In genomic region chr1:75374950-75375936, GRCm38 (mm10) we compare ENCODE assay signal across 8 mouse cellular contexts. TPM values are rescaled to one million over a fixed set of nuclear protein-coding genes. Genes with fewer than 3 reads are reported as not detected.
DNase-seq lines count a peak whose midpoint lies in the region; ATAC-seq and TF ChIP-seq lines count a peak whose summit lies in the region.

Gene Speg, plus strand, starts transcription at chr1:75375297.

- DNase-seq in left cerebral cortex, postnatal 36 days (ENCODE audit: low spot score in 2 of 2): no peak
- DNase-seq in thymus, postnatal 36 days: no peak
- DNase-seq in urinary bladder, postnatal 14 days (ENCODE audit: low spot score): no peak

- TF ChIP-seq POLR2A in embryonic fibroblast, embryonic 13.5 days (IDR thresholded peaks at IDR 0.05; ENCODE audit: low read depth, low read length): no peak
- TF ChIP-seq POLR2A in small intestine, adult 2 months (IDR thresholded peaks at IDR 0.05; ENCODE audit: low read depth, low read length): no peak

- H3K9ac ChIP-seq in heart, embryonic 15.5 days: peak within 1 kb of the TSS; percentile 80

- H3K4me2 ChIP-seq in heart, embryonic 15.5 days: peak within 1 kb of the TSS; percentile 83

- H3K9me3 ChIP-seq in megakaryocyte, embryonic 14.5 days: no peaks in the 10 kb centered on the region
- H3K9me3 ChIP-seq in heart, embryonic 15.5 days (replicated peaks): no peaks in the 10 kb centered on the region

- H3K4me1 ChIP-seq in megakaryocyte, embryonic 14.5 days: no peaks in the 10 kb centered on the region
- no peaks in the 10 kb centered on the region for H3K4me1 ChIP-seq in embryonic fibroblast, embryonic 13.5 days (ENCODE audit: control insufficient read depth, insufficient read depth, low read length)
- H3K4me1 ChIP-seq in heart, embryonic 15.5 days (replicated peaks): peaks cover 52% of the 10 kb centered on the region
- H3K4me1 ChIP-seq in small intestine, adult 2 months (ENCODE audit: control insufficient read depth, insufficient read depth, insufficient read length, low read length): peaks cover 2% of the 10 kb centered on the region; the same call in 1 of the 2 replicates

- no peak for TF ChIP-seq CTCF in embryonic fibroblast, embryonic 13.5 days (IDR thresholded peaks at IDR 0.05; ENCODE audit: borderline replicate concordance, insufficient read depth, low read length)
- TF ChIP-seq CTCF in small intestine, adult 2 months (IDR thresholded peaks at IDR 0.05; ENCODE audit: extremely low read depth, insufficient read length, insufficient replicate concordance, low read depth, low read length): no peak

- 8% methylated on average over 57 of the region's 57 CpGs for WGBS in heart, embryonic 15.5 days
- 34% methylated on average over 57 of the region's 57 CpGs for WGBS in small intestine, adult 2 months

- no peak for ATAC-seq in megakaryocyte, adult 5-6 weeks (ENCODE audit: poor library complexity, severe bottlenecking)
- ATAC-seq in heart, embryonic 15.5 days (replicated peaks; ENCODE audit: insufficient number of reproducible peaks, insufficient read depth, low FRiP score, low read depth): peak; percentile 46; the same call in 1 of the 2 replicates

- intact Hi-C loops in left cerebral cortex, postnatal 36 days (cut with DNase I): no loop called here

- no peaks in the 10 kb centered on the region for H3K36me3 ChIP-seq in megakaryocyte, embryonic 14.5 days (replicated peaks; ENCODE audit: low read length)
- H3K36me3 ChIP-seq in heart, embryonic 15.5 days: no peaks in the 10 kb centered on the region
- no peaks in the 10 kb centered on the region for H3K36me3 ChIP-seq in small intestine, adult 2 months (ENCODE audit: control insufficient read depth, insufficient read depth, low read length)

- peaks cover 84% of the 10 kb centered on the region for H3K27me3 ChIP-seq in megakaryocyte, embryonic 14.5 days (replicated peaks)
- H3K27me3 ChIP-seq in heart, embryonic 15.5 days: peaks cover 23% of the 10 kb centered on the region
- H3K27me3 ChIP-seq in small intestine, adult 2 months (ENCODE audit: control insufficient read depth, insufficient read depth, low read length): peaks cover 4% of the 10 kb centered on the region; the same call in 1 of the 2 replicates

- no peak within 1 kb of the TSS for H3K27ac ChIP-seq in embryonic fibroblast, embryonic 13.5 days (ENCODE audit: insufficient read depth, low read length)
- peak within 1 kb of the TSS; percentile 91 for H3K27ac ChIP-seq in heart, embryonic 15.5 days
- no peak within 1 kb of the TSS for H3K27ac ChIP-seq in small intestine, adult 2 months (ENCODE audit: insufficient read depth, low read depth, low read length)

- no peak within 1 kb of the TSS for H3K4me3 ChIP-seq in megakaryocyte, embryonic 14.5 days (replicated peaks)
- no peak within 1 kb of the TSS for H3K4me3 ChIP-seq in embryonic fibroblast, embryonic 13.5 days (ENCODE audit: insufficient read depth, low read length)
- peak within 1 kb of the TSS; percentile 55 for H3K4me3 ChIP-seq in heart, embryonic 15.5 days
- H3K4me3 ChIP-seq in small intestine, adult 2 months (ENCODE audit: low read depth, low read length): no peak within 1 kb of the TSS

RNA-seq across cellular contexts. Expression of gene Speg, which starts in this region (rescaled TPM):
- polyA plus RNA-seq in megakaryocyte, embryonic 14.5 days (2012; ENCODE audit: insufficient read depth, low replicate concordance): 48.7 TPM in 1 of 2 replicates, not detected in the other
- total RNA-seq in megakaryocyte, adult 5-6 weeks (2015): not detected in 2 replicates
- 0.11 TPM in 1 of 2 replicates, not detected in the other for total RNA-seq in megakaryocyte, adult 5-6 weeks (2017)
- 54.2 and 56.4 TPM in 2 replicates for polyA plus RNA-seq in embryonic fibroblast, embryonic 13.5 days (2011; ENCODE audit: insufficient read length, low read depth, missing spikeins)
- polyA plus RNA-seq in heart, embryonic 15.5 days (2015; fragmentation: Nextera tagmentation; extraction: Ambion mirVana): 44.5 and 54.4 TPM in 2 replicates
- 100 to 1,000 TPM; 173 to 212 TPM for total RNA-seq in left cerebral cortex, postnatal 36 days (2021)
- polyA plus RNA-seq in small intestine, adult 2 months (2012; rRNA removed): 21.5 and 23.2 TPM in 2 replicates

Comparison
In these comparisons a context has a peak if more than half of its experiments do, and no peak if none do; other contexts are left out.
1. RNA of gene Speg (total RNA-seq): 173 to 212 TPM in left cerebral cortex, postnatal 36 days; 0.11 TPM in megakaryocyte, adult 5-6 weeks; every median in the first group is over 100 times any median in the second.